Mouse (Mus musculus) left cerebral cortex, adult 11 months (tissue): ENCODE measurements around the gene Grm4.

Source experiments
- DNase-seq: peaks from one replicate; pipeline ENCODE4 v3.0.0; 2022; ENCODE audit warnings: low spot score

Gene Grm4

DNA sequence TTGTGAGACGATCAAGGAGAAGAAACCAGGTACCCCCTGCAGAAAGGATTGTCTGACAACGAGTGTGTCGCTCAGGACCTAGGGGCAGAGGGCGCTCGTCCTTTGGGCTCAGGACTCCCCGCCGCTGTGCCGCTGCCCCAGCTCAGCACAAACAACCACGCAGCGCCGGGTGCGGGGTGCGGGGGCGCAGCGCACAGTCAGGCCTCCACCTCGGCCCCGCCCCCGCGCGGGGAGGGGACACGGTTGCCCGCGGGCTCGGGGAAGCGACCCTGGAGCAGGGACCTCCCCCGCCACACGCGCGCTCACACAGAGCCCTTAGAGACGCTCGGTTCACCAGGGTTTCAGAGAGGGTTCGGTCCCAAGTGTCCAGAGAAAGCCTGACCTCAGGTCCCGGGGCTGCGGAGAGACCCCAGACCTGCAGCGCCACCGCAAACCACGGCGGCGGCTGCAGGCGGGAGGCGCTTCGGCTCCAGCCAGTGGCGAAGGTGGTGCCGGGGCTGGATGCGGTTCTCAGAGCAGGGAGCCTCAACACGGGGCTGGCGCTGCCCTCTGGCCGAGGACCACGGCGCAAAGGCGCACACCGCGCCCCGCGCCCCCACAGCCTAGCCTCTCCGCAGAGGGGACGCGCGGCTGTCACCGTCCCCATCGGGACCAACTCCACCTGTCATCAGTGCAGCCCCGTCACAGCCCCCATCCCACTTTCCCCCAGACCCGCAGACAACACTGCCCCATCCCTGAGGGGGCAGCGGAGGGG lies 9.2 kb downstream of the Grm4 start:
- no peak for DNase-seq

DNA sequence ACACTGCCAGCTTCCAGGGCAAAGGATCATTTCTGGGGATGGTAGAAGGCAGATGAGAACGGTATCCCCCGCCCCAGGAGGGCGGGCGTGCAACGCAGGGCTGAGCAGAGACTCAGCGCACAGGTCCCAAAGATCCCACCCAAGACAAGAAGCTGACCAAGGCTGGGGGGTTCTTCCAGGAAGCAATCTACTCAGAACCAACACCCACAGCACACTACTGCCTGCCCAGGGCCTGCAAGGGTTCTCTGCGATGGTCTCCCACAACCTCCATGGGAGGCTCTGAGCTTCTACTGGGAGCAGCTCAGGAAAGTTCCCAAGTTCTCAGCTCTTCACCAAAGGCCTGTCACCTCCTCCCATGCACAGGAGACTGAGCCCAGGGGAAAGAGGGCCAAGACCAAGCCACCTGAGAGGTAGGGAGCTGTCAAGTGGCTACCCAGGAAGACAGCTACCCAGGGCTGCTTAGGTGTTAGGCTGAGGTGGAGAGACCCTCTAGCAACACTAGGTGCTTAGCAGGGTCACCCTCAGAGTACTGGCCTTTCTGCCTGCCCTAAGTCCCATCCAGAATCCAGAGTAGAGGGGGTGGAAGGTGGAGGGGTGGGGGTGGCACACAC lies 10.0 kb downstream of the Grm4 start:
- no peak for DNase-seq

DNA sequence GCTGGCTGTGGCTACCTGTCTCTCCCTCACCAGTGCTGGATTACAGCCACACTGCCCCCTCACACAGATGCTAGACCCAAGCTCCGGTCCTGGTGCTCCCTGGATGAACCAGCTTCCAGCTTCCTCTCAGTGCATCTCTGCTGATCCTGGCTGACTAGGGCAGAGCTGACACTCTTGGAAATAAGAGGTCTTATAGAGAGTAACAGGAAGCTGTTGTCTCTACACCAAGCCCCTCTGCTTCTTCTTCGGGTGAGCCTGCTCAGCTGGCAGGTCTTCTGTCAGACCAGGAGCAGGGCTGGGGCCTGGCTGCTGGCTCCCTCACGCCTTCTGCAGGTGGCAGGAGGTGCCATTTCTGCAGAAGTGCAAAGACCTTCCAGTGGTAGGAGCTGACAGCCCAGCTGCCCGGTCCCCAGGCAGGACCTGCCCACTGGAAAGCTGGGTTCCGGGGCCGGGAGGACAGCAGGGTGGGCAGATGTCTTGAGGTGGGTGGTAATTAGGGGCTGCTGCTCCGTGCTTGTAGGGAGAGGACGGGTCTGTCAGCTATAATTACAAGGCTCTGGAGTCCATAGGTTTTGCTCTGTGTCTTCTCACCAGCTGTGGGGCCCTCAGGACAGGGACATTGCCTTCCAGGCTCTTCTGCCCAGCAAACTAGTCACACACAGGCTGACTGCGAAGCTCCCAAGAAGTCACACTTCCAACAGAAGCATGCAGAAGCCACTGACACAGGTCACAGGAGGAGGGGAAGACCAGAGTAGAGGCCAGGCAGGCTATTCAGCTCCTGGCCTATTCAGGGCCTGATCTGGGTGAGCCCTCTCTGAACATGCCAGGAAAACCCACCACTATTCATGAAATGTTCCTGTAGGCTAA lies 10.7 kb downstream of the Grm4 start:
- DNase-seq, result no peak

DNA sequence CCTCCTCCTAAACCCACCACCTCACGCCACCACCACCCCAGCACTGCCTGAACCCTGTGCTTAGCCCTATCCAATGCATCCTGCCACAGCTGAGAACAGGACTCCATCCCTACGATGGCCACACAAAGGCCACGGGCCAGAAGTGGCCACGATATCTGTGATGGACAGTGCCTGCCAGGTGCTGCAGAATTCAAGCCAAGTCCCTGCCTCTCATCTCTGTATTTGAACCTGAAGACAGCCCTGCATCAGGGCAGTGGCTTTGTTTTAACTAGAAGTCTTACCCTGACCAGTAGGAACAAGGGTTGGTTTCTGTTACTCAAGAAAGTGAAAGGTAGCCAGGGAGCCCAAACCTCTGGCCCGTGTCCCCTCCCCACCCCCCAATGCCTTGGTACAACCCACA lies 12.1 kb downstream of the Grm4 start:
- no peak for DNase-seq

DNA sequence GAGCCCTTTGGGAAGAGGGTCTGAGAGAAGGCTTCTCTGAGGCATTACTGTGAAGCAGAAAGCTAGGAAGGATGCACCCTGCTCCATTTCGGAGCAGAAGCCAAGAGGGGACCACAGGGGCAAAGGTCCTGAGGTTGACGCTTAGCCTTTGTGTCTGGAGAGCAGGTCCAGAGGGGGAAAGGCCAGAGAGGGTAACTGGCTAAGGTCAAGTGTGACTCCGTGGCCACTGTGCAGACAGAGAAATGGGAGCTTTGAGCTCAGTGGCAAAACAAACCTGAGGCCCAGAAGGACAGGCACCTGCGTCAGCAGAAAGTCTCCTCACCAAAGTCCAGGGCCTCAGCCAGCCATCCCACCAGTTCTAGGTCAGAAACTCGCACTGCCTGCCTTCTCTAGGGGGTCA lies 12.7 kb downstream of the Grm4 start:
- DNase-seq, result no peak

DNA sequence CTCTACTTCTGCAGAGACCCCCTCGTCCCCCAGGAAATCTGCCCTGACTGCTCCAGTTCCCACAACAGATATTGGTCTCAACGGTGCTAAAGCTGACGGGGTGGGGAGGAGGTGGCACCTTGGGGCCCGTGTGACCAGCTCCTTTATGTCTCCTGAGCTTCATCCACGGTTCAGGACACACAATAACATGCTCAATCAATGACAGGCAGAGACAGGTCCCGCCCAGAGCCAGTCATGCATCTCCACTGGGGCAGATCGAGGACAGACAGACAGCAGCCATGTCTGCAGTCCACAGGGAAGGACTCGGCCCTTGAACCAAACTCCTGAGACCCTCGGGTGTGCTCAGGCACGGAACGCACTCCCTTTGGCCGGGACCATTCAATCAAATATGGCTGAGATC lies 13.2 kb downstream of the Grm4 start:
- no peak for DNase-seq

DNA sequence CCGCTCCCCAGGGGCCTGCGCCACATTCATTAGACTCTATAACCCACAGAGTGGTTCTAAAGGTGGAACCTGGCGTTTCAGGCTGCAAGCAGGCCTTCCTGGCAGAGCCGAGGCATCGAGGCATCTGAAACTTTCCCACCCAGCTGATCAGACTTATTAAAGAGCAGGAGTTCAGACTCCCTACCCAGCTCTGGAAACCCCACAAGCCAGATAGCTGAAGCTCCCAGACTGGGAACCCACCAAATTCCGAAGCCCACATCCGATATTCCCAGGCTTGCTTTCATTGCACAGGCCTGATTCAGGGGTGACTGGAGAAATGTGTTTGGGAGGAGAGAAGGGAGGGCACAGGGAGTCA lies 13.6 kb downstream of the Grm4 start:
- no peak for DNase-seq

DNA sequence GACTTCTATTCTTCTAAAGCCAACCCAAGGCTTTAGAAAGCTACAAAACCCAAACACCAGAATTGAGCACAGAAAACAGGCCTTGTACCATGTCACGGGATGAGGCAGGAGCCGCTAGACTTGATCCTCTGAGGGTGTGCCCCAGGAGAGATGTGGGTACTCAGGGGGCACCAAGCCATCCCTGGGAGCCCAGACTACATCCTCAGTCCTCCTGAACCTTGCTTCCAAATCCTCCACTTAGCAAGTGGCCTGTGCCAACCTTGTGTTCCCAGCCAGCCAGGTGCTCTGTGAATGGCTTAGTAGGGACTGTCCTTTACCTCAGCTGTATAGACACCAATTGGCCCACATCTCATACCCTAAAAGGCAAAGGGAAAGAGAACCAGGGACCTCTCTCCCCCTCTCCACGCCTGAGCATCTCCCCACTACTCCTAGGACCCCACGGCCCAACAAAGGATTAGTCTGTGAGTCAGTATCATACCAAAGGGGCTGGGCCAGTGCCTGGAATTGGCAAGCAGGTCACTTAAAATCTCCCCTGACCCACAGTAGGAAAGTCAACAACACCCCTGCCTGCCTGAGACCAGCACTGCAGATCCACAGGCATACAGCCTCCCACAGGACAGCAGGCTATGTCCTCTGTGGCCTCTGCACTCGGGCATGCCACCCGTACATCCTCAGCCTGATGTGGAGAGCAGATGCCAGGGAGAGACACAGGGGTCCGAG lies 14.2 kb downstream of the Grm4 start:
- DNase-seq, result no peak

DNA sequence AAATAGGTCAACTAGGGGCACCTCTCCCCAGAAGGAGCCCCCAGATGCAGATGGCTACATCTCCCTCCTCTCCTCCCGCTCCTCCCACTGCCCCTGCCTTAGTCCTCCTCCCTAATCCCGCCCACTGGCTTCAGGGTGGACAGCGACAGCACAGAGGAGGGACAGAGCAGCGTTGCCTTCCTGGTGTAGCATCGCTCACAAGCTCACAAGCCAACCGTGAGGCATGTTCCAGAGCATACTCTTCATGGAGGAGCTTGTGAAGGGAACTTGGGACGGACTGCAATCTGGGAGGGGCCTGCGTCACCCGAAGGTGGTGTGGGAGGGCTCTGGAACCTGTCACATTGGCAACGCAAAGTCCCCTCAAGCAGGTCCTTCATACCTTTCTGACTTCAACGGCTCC lies 14.8 kb downstream of the Grm4 start:
- DNase-seq, result no peak

DNA sequence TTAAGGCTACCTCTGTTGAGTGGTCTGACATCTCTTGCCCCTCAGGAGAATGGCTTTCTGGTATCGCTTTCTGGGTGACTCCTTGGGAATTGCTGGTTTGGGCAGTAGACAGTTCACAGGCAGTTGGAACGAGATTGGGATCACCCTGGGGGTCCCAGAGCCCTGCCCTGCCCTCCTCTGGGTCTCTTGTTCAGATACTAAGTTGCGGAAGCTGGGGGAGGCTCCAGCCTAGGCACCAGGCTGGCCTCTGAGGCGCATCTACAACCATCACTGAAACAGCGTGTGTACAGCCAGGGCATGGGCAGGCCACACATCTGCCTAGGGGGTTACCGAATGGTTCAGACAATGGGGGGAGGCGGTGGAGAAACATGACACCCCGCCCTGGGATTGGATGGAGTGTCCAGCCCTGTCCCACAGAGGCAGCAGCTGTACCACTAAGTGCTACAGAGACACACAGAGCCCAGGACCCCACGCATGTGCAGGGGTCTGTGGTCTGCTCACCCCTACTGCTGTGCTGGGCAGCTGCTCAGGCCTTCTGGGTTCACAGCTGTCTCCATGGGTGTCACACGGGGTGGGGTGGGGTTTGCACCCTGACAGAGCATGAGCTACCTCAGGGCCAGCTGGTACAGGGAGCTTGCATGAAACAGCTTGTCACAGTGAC lies 15.9 kb downstream of the Grm4 start:
- no peak for DNase-seq

DNA sequence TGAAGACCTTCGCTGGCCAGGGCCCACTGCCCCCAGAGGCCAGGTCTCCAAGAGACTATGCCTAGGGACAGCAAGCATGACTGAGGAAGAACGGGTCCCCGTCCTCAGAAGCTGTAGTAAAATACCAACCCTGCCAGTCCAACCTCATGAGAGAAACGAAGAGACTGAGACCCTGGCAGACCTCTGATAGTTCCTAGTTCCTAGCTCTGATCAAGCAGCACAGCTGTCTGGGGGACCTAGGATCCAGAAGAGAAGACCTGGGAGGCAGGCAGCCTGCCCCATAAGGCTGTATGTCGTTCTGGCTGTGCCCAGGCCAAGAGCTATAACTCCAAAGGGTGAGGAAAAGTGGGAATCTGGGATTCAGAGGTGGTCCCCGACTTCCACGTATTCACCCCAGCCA lies 17.3 kb downstream of the Grm4 start:
- DNase-seq, result no peak

DNA sequence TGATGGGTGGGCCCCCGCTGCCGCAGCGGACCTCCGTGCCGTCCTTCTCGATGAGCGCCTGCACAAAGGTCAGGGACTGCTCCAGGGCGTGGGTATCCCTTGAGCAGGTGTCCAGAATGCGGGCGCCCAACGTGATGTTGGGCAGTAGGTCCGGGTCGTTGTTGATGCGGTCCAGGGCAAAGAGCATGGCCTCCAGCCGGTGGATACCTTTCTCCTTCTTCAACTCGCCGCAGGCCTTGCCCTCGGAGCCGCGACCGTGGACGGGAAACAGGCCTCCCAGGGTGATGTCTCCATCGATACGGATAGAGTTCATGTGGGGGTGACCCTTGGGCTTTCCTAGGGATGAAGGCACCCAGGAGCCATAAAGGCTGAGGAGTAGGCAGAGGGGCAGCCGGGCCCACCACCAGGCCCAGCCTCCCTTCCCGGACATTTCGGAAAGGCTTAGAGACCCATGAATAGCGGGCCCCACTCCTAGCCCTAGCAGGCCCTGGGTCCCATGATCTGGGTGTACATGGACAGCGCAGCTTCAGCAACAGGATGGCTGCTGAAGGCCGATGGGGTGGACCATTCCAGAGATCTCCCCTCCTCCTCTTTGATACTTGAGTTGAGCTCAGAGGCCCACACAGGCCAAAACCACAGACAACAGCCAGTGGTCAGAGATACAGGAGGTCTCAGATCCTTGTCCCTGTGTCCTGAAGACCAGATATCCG lies 18.3 kb downstream of the Grm4 start:
- no peak for DNase-seq

DNA sequence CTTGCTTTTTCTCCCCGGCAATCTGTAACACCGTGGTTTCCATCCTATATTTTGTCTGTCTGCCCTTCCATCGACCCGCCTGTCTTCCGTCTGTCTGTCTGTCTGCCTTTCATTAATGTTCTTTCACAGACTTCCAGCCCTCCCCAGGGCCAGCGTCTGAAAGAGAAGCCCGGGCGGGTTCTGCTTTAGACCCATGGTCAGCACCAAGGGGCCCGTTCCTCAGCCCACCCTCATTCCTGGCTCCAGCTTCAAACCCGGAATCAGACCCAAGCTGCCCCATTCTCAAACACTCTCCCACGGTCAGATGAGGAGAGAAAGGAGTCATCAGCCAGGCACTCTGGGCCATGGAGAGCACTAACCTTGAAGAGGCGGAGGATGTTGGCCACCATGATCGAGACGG lies 18.9 kb downstream of the Grm4 start:
- no peak for DNase-seq

DNA sequence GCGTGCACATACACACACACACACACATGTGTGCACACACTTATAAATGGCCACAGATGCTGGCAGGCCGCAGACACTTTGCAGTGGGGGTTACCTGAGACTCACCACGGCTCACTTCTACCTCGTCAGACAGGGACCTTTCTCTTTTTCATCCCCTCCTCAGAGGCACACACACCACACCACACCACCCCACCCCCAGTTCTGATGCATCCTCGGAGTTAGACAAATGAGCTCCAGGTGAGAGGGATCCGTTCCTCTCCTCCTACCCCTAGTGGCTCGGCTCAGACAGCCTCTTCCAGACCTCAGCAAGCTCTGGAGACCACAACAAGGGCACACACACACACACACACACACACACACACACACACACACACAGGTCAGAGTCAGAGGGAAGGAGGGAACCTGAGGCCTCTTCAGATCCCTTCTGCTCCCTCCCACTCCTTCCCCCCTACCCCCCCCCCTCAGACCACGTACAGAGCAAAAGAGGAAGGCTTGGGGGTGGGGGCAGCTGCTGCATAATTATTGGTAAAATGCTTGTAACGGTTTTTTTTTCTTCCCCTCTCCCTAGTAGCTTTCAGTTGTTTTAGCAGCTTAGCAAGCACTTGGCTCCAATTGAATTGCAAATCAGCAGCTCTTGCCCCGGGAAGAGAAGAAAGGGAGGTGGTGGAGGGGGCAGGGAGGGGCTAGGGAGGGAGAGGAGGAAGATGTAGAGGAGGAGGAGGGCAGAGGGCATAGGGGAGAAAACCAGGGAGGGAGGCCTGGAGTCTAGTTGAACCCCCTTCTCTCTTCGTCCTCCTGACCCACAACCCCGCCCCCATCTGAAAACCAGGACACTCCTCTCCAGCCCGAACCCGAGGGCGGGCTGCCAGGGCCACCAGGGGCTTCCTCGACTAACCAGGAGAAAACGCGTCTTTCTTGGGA lies 19.6 kb downstream of the Grm4 start:
- no peak for DNase-seq

DNA sequence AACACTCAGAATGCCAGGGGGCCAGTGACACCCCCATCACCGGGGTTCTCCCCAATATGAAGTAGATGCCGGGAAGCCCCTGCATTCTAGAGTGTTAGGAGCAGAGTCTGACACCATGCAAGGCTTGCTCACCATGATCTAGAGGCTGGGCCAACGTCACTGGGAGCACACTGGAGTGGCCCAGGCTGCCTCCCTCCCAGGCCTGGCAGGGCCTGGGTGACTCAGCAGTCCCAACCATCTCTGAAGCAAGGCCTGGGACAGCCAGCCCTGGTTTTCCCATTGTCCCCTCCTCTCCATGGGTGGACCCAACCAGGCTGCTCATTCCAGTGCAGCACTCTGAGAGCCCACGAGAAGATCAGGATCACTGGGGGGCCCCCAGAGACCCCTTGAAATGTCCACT lies 20.4 kb downstream of the Grm4 start:
- no peak for DNase-seq

DNA sequence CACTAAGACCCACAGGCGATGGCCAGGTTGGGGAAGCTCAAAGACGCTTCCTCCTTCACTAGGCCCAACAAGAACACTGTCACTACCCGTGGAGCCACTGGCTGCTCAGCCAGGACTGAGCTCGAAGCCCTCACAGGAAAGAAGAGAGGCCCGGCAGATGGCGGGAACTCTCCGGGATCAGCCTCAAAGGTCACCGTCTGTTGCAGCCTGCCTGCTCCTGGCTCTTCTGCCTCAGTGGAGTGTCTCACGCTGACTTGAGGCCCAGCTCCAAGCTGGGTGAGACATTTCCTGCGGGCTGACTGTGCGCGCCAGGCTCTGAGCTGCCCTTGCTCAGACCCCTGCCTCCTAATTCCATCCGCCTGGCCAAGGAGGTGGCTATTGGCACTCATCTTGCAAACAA lies 22.1 kb downstream of the Grm4 start:
- DNase-seq, result no peak

DNA sequence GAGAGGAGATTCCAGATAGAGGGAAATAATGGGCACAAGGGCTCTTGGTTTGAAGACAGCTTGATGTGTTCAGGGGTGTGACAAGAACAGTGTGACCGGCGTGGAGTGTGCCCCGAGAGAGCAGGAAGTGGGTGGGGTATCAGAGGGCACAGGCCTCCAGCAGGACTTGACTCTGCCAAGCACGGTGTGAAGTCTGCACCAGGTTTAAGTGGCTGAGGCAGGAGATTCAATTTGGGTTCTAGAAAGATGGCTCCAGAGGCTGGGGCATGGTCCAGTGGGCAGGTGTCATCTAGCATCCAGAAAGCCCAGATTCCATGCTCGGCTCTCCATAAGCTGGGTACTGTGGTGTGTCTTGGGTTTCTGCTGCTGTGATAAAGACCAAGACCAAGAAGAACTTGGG lies 23.4 kb downstream of the Grm4 start:
- DNase-seq, result no peak

DNA sequence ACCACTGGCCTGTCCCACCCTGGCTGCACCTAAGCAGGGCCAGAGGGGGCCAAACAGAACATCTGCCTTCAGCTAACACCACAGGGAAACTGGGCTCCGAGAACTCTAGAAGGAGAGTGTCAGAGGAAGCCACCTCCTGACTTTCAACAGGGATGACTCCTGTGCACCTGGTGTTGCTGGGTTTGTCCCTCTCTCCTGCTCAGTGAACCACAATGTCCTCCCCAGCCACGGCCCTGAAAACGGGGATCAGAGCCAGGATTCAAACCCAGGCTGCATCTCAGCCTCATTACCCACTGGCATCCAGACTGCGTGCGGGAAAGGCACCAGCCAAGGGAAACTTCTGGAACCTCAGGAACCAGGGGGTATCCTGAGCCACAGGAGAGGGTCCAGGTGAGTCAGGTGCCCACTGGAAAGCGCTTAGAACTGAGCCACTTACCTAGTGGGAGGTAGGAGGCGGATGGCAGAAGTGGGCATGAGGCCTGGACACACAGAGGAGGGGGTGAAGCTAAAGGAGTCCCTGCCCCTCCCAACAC lies 26.1 kb downstream of the Grm4 start:
- DNase-seq, result no peak

DNA sequence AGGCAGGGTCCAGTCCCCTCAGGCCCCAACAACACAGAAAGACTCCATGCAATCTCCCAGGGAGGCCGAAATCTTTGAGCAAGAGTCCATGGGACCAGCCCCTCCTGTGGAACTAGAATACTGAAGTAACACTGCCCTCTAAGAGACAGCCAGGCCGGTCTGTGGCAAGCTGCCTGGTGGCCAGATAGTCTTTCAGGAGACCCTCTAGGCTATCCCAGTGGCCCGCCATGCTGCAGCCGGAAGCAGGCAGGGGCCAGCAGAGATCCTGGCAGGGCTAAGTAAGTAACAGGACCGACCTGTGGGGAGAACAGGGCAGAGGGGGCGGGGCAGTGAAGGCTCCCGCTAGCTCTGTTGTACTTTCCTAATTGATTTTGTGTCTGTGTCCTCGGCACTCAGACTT lies 27.2 kb downstream of the Grm4 start:
- no peak for DNase-seq

DNA sequence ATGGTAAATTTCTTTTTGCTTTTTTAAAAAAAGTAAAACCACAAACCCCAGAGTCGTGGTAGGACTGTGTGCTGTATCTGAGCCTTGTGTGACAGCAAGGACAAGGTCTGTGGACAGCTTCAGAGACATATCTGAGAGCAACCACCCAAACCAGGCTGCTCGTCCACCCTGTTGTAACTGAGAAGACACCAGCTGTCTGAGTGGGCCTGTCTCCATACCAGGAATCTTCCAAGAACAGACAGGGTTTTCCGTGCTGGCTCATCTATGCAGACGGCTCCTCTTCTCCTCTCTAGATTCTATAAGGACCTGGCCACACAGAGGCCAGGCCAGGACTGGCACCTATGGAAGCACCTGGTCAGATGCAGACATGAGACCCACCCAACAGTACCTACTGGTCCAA lies 27.8 kb downstream of the Grm4 start:
- DNase-seq, result no peak
